Mouse (Mus musculus) MEL (cell line): Measurements from ENCODE around the gene Dnajb14. TPM values are rescaled to one million over a fixed set of nuclear protein-coding genes. Genes with fewer than 3 reads are reported as not detected.

Experiments used
- DNase-seq: peaks from one replicate; pipeline ENCODE4 v3.0.0; 2011; ENCODE audit warnings: low read depth, low spot score
- H3K27ac ChIP-seq: 2 replicates; pipeline ENCODE4 v1.5.1; 2012; ENCODE audit warnings: low read depth, mild to moderate bottlenecking, control low read depth, low read length, moderate library complexity; ENCODE audit not compliant: control insufficient read depth
- H3K27me3 ChIP-seq, 2 experiments: fragments of 150-350 bp in 1 of 2; sonication (generic) in 1 of 2; 2 replicates each; pipeline ENCODE4 v1.6.1; 2012; ENCODE audit warnings: low read length in 2 of 2, mild to moderate bottlenecking in 2 of 2, improper control_type of control experiment in 1 of 2, moderate library complexity in 1 of 2; ENCODE audit not compliant: insufficient read depth in 2 of 2, control insufficient read depth in 1 of 2
- H3K36me3 ChIP-seq, 2 experiments: 2 replicates each; pipeline ENCODE4 v1.6.1; 2012 to 2014; ENCODE audit warnings: low read length in 2 of 2, improper control_type of control experiment in 1 of 2, inconsistent platforms in 1 of 2, mild to moderate bottlenecking in 1 of 2; ENCODE audit not compliant: insufficient read depth in 2 of 2, control insufficient read depth in 1 of 2
- H3K4me1 ChIP-seq, 2 experiments: fragments of 150-350 bp in 1 of 2; sonication (generic) in 1 of 2; 2 replicates each; pipeline ENCODE4 v1.6.1; 2012; ENCODE audit warnings: low read length in 2 of 2, improper control_type of control experiment in 1 of 2, mild to moderate bottlenecking in 1 of 2; ENCODE audit not compliant: insufficient read depth in 2 of 2, control insufficient read depth in 1 of 2
- H3K4me3 ChIP-seq, 2 experiments: fragments of 150-350 bp in 1 of 2; sonication (generic) in 1 of 2; 2 replicates each; pipeline ENCODE4 v1.5.1; 2012; ENCODE audit warnings: low read depth in 2 of 2, low read length in 2 of 2, mild to moderate bottlenecking in 2 of 2, moderate library complexity in 2 of 2, control low read depth in 1 of 2, improper control_type of control experiment in 1 of 2; ENCODE audit not compliant: control insufficient read depth in 1 of 2, insufficient read depth in 1 of 2
- H3K79me2 ChIP-seq: 2 replicates; pipeline ENCODE4 v1.6.1; 2012; ENCODE audit warnings: mild to moderate bottlenecking, low read length, moderate library complexity; ENCODE audit not compliant: control insufficient read depth, poor library complexity, insufficient read depth
- H3K9ac ChIP-seq: 2 replicates; pipeline ENCODE4 v1.6.1; 2012; ENCODE audit warnings: low read depth, mild to moderate bottlenecking, control low read depth, low read length, moderate library complexity; ENCODE audit not compliant: control insufficient read depth, poor library complexity, severe bottlenecking
- H3K9me3 ChIP-seq: fragments of 150-350 bp; sonication (generic); replicated peaks from 2 replicates; pipeline ENCODE4 v1.6.1; 2012; ENCODE audit warnings: mild to moderate bottlenecking, low read length, improper control_type of control experiment, moderate library complexity; ENCODE audit not compliant: insufficient read depth
- ETS1 ChIP-seq: IDR thresholded peaks from 2 replicates; pipeline ENCODE4 v1.6.1; 2012; ENCODE audit warnings: low read depth, mild to moderate bottlenecking, inconsistent platforms, low read length, improper control_type of control experiment, moderate library complexity
- GABPA ChIP-seq: IDR thresholded peaks from 2 replicates; pipeline ENCODE4 v1.6.1; 2012; ENCODE audit warnings: low read depth, mild to moderate bottlenecking, inconsistent platforms, low read length, improper control_type of control experiment, moderate library complexity
- JUND ChIP-seq: IDR thresholded peaks from 2 replicates; pipeline ENCODE4 v1.6.1; 2011; ENCODE audit warnings: low read depth, mild to moderate bottlenecking, improper control_type of control experiment, low read length
- MAFK ChIP-seq: IDR thresholded peaks from 2 replicates; pipeline ENCODE4 v1.6.1; 2011; ENCODE audit warnings: low read depth, mild to moderate bottlenecking, low read length, improper control_type of control experiment, borderline replicate concordance
- MYC ChIP-seq: IDR thresholded peaks from 2 replicates; pipeline ENCODE4 v1.6.1; 2011; ENCODE audit warnings: low read depth, mild to moderate bottlenecking, low read length, improper control_type of control experiment, moderate library complexity
- RAD21 ChIP-seq: IDR thresholded peaks from 2 replicates; pipeline ENCODE4 v1.6.1; 2011; ENCODE audit warnings: mild to moderate bottlenecking, low read depth, low read length, improper control_type of control experiment
- RCOR1 ChIP-seq: IDR thresholded peaks from 2 replicates; pipeline ENCODE4 v1.6.1; 2012; ENCODE audit warnings: low read depth, mild to moderate bottlenecking, inconsistent platforms, low read length, improper control_type of control experiment
- SMC3 ChIP-seq: IDR thresholded peaks from 2 replicates; pipeline ENCODE4 v1.6.1; 2011; ENCODE audit warnings: low read depth, low read length, improper control_type of control experiment
- TBP ChIP-seq: IDR thresholded peaks from 2 replicates; pipeline ENCODE4 v1.8.0; 2011; ENCODE audit warnings: low read depth, low read length, improper control_type of control experiment
- ZMIZ1 ChIP-seq: IDR thresholded peaks from 2 replicates; pipeline ENCODE4 v1.6.1; 2012; ENCODE audit warnings: low read depth, mild to moderate bottlenecking, inconsistent platforms, low read length, improper control_type of control experiment, moderate library complexity
- ZNF384 ChIP-seq: IDR thresholded peaks from 2 replicates; pipeline ENCODE4 v1.6.1; 2012; ENCODE audit warnings: low read depth, mild to moderate bottlenecking, inconsistent platforms, low read length, improper control_type of control experiment
- polyA plus RNA-seq, 2 experiments: library from polyadenylated mRNA; stranded (reverse) in 1 of 2; unstranded in 1 of 2; fragments of >175 nt in 1 of 2; fragments of >200 nt in 1 of 2; gene quantifications; 2 replicates each; pipeline versions ENCODE4 v1.2.1 to v1.2.4; 2012; ENCODE audit warnings: low replicate concordance in 2 of 2, low read depth in 1 of 2; ENCODE audit not compliant: insufficient read length in 2 of 2, insufficient read depth in 1 of 2, missing spikeins in 1 of 2
- total RNA-seq: library from RNA; depleted of rRNA; stranded (reverse); fragments of 300-350 nt; gene quantifications from 2 replicates; pipeline ENCODE4 v1.2.3, GENCODE M21; 2012

The Dnajb14 gene
- total and polyA plus RNA-seq, 3 experiments, result 4.2 to 6.1 TPM; not detected in 1

- no peak for TF ChIP-seq RAD21
These were observed 1.9 kb downstream of the Dnajb14 start for GRCm38 (mm10) chr3:137869395-137869794.

GRCm38 (mm10) chr3:137879313-137879712 lies 11.8 kb downstream of the Dnajb14 start:
- peak; percentile 46 for DNase-seq

More at GRCm38 (mm10) chr3:137869395-137869794, 1.9 kb downstream of the Dnajb14 start:
- no peak overlapping the region for H3K4me3 ChIP-seq
- H3K27ac ChIP-seq, result no peak overlapping the region
- no peak for DNase-seq
- H3K9ac ChIP-seq, result 0 out of 2 replicates have a peak overlapping the region, but pooled peaks have one; percentile 99
- H3K9me3 ChIP-seq, result no peaks in the 10 kb centered on the region
- H3K4me1 ChIP-seq, result peaks cover 0 to 5% of the 10 kb centered on the region in 2 experiments; a peak in 2 of 4 replicates
- H3K79me2 ChIP-seq, result peaks cover 33% of the 10 kb centered on the region
- H3K27me3 ChIP-seq, result no peaks in the 10 kb centered on the region
- H3K36me3 ChIP-seq, result peaks cover 4 to 16% of the 10 kb centered on the region in 2 experiments

GRCm38 (mm10) chr3:137880109-137880748 lies 12.8 kb downstream of the Dnajb14 start:
- no peaks in the 10 kb centered on the region for H3K79me2 ChIP-seq
- H3K27ac ChIP-seq, result no peak overlapping the region
- H3K36me3 ChIP-seq, result peaks cover 0 to 2% of the 10 kb centered on the region in 2 experiments; a peak in 3 of 4 replicates
- no peak overlapping the region for H3K4me3 ChIP-seq
- no peaks in the 10 kb centered on the region for H3K9me3 ChIP-seq
- TF ChIP-seq RCOR1 (0 out of 2 replicates have a peak, but pooled peaks have one; percentile 35), SMC3 (no peak), RAD21 (no peak), ZMIZ1 (no peak), ZNF384 (peak; percentile 70; the same call in 1 of the 2 replicates), JUND (no peak)
- no peak overlapping the region for H3K9ac ChIP-seq
- no peaks in the 10 kb centered on the region for H3K27me3 ChIP-seq
- H3K4me1 ChIP-seq, result peaks cover 4 to 6% of the 10 kb centered on the region in 2 experiments; a peak in 3 of 4 replicates
- DNase-seq, result no peak

More at GRCm38 (mm10) chr3:137879313-137879712, 11.8 kb downstream of the Dnajb14 start:
- Histone ChIP-seq H3K4me3 (no peak overlapping the region), H3K27ac (no peak overlapping the region), H3K9me3 (no peaks in the 10 kb centered on the region), H3K9ac (no peak overlapping the region), H3K36me3 (peaks cover 0 to 2% of the 10 kb centered on the region in 2 experiments; a peak in 2 of 4 replicates), H3K27me3 (no peaks in the 10 kb centered on the region), H3K79me2 (no peaks in the 10 kb centered on the region), H3K4me1 (peaks cover 4 to 6% of the 10 kb centered on the region in 2 experiments; a peak in 3 of 4 replicates)
- TF ChIP-seq GABPA (peak; percentile 67; the same call in 1 of the 2 replicates), ETS1 (no peak), MAFK (0 out of 2 replicates have a peak, but pooled peaks have one; percentile 33), MYC (no peak), TBP (no peak)
